Mouse (Mus musculus) kidney, adult 9 months (tissue): ENCODE results near the gene Snrpf.

Source experiments
- DNase-seq: peaks from one replicate; pipeline ENCODE4 v3.0.0; 2022

Snrpf gene

DNA sequence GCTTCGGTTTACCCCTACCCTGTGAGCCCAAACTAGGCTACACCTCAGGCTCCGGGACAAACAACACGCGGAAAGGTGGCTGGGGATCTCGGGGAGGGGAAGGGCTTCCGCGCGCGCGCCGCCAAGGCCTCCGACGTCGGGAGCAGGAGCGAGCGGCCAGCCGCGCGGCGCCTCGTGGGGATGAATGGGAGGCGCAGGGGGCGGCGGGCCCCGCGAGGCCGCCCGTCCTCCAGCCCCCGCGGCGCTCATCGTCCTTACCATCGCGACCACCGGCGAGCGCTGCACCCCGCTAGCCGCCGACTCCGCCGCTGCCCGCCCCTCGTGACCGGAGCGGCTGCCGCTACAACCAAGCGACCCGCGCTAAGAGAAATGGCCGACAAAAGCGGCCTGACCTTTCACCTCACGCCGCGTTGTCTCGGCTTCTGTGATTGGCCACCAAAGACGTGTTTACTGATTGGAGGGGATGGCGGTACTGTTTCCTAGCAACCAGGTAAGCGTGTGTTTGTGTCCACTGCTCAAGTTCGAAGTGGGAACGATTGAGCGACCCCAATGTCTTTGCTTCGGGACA lies at the start of gene Snrpf:
Snrpf (minus strand) TSS at position 426 of the 568 bp plus-strand sequence.
- DNase-seq = peak; percentile 96

DNA sequence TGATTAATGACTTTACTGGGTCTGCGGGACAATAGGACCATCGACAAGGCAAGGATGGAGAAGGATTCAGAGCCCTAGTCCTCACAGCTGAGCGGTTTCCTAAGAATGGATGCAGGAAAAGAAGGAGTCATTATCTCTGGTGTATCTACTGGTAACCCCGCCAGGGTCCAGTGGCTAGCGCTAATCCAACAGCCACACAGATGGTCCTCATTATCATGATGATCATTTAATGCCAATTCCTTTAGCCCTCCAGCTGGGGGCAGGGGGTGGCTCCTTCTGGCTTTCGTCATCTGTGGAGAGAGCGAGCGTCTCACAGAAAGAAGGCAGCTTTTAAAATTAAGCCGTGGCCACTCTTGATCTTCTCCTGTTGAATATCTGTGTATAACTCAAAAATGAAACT lies 46.4 kb upstream of the Snrpf start:
- DNase-seq = no peak

DNA sequence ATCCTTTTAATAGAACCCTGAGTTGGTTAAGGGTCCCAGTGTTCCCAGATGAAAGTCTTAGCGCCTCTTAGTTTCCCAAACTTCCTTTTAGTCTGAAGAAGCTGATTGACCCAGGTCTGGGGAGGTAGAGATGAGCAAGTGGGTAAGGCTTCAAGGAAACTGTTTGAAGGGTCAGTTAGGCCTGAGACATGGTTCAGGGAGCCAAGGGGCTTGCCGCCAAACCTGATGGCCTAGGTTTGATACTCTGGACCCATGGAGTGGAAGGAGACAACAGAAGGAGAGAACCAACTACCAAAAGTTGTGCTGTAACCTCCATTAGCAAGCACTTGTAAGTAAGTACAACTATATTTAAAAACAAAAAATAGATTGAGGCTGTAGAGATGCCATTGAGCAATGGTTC lies 44.5 kb upstream of the Snrpf start:
- DNase-seq = no peak

DNA sequence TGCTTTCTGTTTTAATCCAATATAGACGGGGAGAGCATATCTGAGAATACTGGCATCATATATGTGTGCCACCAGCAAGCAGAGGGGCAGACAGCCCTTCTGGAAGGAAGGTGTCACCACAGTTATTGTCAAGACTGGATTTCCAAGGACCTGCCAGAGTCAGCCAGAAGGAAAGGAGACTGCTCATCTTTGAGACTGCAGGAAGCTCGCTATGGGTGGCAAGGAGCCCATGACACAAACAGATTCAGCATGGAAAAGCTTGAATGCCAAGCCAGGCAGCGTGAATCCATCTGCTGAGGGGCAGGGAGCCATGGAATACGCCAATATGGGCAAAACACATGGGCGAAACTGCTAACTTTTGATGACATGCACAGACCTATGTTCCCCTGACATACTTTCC lies 44.1 kb upstream of the Snrpf start:
- no peak for DNase-seq

- DNase-seq = no peak
Measured at GRCm38 (mm10) chr10:93632086-93632485, 42.6 kb upstream of the Snrpf start.

DNA sequence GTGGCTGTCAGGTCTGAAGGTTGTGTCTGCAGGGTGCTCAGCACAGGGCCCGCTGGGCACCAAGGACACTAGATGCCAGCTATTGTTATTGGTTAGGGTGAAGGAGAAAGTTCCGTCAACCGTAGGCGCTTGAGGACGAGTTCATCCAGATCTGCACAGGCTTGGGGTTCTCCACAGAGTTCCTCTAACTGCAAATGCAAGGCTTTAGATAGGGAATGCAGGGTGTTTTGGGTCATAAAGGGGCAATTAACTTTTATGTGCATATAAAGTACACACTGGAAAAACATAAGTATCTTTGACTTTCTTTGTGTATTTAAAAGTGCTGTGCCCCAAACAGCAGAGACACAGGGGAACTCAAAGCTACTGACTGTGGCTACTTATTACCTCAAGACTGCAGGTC lies 40.8 kb upstream of the Snrpf start:
- no peak for DNase-seq

GRCm38 (mm10) chr10:93624151-93624550 lies 34.6 kb upstream of the Snrpf start:
- no peak for DNase-seq

DNA sequence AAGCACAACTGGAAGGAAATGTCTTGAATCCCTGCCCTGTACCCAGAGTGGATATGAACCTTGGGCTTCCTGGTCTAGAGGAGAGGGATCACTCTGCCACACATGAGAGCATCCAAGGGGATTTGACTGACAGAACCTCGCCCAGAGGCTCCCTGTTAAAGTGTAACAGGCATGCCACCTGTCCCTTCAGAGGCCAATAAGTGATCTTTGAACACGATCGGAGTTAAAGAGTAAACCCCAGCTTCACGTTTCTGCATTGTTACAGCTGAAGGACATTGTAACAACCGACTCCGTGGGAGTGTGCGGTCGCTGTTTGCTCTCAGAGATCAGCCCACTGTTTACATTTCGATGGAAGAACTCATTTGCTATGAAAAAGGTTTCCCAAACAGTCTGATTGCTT lies 34.2 kb upstream of the Snrpf start:
- peak; percentile 93 for DNase-seq

- DNase-seq = no peak
Measured at GRCm38 (mm10) chr10:93620438-93621179, 31.1 kb upstream of the Snrpf start.

- no peak for DNase-seq
Measured at GRCm38 (mm10) chr10:93614850-93615249, 25.3 kb upstream of the Snrpf start.

GRCm38 (mm10) chr10:93611419-93612007 lies 22.0 kb upstream of the Snrpf start:
- DNase-seq = peak; percentile 55

- no peak for DNase-seq
Measured at GRCm38 (mm10) chr10:93610896-93611295, 21.4 kb upstream of the Snrpf start.

DNA sequence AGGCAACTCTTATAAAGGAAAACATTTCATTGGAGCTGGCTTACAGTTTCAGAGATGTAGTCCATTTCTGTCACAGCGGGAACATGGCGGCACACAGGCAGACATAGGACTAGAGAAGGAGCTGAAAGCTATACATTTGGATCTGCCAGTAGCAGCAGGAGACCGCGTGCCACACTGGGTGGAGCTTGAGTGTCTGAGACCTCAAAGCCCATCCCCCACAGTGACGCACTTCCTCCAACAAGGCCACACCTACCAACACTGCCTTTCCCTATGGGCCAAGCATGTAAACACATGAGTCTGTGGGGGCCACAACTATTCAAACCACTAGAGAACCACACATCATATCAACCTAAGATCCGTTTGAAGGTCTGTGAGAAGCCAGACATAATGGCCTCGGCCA lies 19.7 kb upstream of the Snrpf start:
- DNase-seq = no peak

- DNase-seq = no peak
Measured at GRCm38 (mm10) chr10:93608051-93608450, 18.5 kb upstream of the Snrpf start.

- no peak for DNase-seq
Measured at GRCm38 (mm10) chr10:93606326-93606725, 16.8 kb upstream of the Snrpf start.

DNA sequence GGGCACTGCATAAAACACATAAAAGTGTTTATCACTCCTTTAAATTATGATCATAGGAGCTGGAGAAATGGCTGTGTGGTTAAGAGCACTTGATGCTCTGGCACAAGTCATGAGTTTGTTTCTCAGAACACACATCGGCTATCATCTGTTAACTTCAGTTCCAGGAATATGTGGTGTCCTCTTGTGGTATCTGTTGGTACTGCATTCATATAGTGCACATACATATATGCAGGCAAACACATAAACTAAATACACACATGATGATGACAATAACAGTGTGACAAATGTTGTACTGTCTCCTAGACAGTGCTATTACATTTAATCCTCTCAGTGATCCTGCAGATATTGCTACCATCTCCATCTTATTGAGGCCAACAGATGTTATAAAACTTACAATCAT lies 13.8 kb upstream of the Snrpf start:
- DNase-seq = no peak

DNA sequence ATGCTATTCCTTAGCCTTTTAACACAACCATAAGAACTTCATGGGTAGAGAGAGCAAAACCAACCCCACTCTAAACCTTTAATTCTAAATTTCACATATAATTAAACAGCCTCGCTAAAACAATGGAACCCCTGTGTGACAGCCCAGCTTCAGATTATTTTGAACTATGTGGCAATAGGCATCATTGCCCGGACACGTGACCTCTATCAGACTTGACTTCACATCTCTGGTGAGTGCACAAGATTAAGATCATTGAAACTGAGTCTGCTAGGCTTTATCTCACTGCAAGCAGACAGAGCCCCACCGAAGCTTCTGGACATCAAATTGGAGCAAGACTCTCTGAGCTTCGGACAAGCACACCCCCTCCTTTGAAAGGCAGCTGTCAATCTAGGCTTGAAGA lies 12.8 kb upstream of the Snrpf start:
- DNase-seq = no peak

GRCm38 (mm10) chr10:93596641-93597040 lies 7.1 kb upstream of the Snrpf start:
- no peak for DNase-seq

DNA sequence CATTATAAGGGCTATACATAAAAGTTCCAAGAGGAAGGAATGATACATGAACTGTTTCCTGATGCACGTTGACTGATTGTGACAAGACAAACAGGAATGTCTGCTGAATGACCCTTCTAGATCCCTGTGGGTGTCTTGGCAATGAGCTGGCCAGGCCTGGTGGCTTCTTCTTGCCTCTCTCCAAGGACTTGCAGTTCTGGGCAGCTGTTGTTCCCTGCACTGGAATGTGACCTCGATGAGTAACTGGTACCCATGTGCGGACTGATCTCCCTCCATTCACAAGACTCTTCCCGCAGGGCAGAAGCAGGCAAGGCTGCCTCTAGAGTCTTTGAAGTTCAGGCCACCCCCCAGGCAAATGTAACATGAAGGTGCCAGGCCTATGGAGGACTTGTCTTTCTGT lies 6.3 kb upstream of the Snrpf start:
- DNase-seq = no peak

DNA sequence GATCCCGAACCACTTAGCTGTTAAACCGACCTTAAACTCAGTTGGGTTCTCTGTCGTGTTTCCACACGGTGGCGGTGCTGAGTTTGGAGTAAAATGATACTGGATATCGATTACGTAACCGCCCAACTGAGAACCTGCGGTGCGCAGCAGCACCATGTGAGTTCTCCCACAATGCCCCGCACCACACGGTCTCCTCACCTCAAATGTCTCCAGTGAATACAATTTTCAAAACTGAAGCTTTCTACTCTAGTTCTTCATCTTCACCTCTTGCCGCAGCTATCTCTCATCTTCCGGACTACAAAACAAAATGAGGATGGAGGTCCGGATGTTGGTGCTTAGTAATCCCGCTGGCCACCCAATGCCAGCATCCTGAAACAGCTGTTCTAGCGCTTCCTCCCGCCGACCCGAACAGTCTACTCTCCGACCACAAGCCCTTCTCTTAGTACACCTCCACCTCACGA lies 4.5 kb upstream of the Snrpf start:
- peak; percentile 92 for DNase-seq

- DNase-seq = peak; percentile 38
Measured at GRCm38 (mm10) chr10:93592456-93592855, 3.0 kb upstream of the Snrpf start.

- DNase-seq = peak; percentile 17
Measured at GRCm38 (mm10) chr10:93588796-93589195, 710 bp downstream of the Snrpf start.

DNA sequence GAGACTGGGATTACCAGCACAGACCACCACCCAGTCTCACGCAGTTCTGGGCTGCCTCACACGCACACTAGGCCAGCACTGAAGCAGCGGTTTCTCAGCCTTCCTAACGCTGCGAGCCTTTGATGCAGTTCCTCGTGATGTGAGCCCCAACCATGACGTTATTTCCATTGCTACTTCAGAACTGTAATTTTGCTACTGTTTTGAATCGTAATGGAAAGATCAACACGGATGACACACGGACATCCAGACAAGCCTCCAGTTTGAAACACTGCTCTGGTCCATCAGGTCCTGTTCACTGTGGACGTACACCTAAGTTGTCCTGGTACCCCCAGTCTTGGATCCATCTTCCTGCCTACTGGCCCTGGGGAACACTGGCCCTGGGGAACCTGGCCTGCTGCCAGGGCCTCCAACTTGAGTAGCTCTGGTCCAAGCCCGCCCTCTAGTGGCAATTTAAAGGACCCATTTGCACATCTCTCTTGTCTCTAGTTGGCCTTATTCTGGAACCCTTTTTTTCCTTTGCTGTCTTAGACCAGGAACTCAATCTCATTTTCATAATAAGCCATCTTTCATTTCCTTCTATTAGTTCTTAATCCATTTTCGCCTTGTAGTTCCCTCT lies 12.1 kb downstream of the Snrpf start:
- peak; percentile 78 for DNase-seq

DNA sequence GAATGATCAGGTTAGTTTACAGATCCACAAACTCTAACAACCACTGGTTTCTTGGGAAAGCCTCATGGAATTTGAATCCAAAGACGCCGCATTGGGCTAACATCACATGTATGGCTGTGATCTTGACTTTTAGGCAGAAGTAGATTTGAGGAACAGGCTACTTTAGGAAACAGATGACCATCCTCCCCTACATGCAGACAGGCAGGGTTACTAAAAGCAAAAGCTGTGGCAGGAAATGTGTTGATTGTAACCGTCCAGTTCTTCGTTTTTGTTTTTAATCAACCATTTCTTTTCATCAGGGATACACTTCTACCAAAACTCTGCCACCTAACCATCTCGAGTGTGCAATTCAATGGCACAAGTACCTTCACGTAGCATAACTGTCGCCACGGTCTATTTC lies 13.5 kb downstream of the Snrpf start:
- DNase-seq = no peak
